Comparison of ENCODE assay signal across 8 mouse cellular contexts in the genomic region with DNA sequence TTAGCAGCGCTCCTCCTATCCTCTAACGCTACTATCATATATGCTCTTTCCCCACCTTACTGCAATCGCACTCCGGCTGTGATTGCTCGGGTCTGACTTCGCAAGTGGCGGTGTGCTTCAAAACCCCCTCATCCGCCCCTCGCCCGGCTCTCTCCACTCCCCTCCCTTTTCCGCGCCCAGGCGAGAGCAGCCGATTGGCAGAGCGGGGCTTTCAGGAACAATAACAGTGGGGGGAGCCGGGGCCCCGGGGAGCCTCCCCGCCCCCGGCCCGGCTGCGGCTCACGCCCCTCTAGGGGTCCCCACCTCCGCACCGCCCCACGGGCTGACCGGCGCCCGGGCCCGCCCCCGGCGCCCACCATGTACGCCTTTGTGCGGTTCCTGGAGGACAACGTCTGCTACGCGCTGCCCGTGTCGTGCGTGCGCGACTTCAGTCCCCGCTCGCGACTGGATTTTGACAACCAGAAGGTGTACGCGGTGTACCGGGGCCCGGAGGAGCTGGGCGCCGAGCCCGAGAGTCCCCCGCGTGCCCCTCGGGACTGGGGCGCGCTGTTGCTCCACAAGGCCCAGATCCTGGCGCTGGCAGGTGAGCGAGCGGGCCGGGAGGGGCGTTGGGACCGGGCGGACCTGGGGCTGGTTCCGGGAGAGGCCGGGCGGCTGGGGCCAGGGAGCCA. TPM values are rescaled to one million over a fixed set of nuclear protein-coding genes. Genes with fewer than 3 reads are reported as not detected.
DNase-seq lines count a peak whose midpoint lies in the region; ATAC-seq and TF ChIP-seq lines count a peak whose summit lies in the region.

A gene (plus strand): TSS at position 189 of the 671 bp plus-strand sequence.

- H3K27me3 ChIP-seq in cerebellum, adult 2 months (ENCODE audit: control insufficient read depth, insufficient read depth, low read length) = peaks cover 3% of the 10 kb centered on the region; the same call in 1 of the 2 replicates
- H3K27me3 ChIP-seq in embryonic facial prominence, embryonic 14.5 days (replicated peaks; ENCODE audit: control insufficient read depth, insufficient read depth, low read length) = no peaks in the 10 kb centered on the region
- H3K27me3 ChIP-seq in heart, embryonic 13.5 days (replicated peaks) = no peaks in the 10 kb centered on the region
- H3K27me3 ChIP-seq in kidney, embryonic 15.5 days = no peaks in the 10 kb centered on the region
- peaks cover 30% of the 10 kb centered on the region for H3K27me3 ChIP-seq in liver, embryonic 12.5 days (replicated peaks)
- no peaks in the 10 kb centered on the region for H3K27me3 ChIP-seq in splenic B cell, adult 2 months (ENCODE audit: control insufficient read depth, insufficient read depth, low read length, poor library complexity, severe bottlenecking)

- TF ChIP-seq POLR2A in cerebellum, adult 2 months (IDR thresholded peaks at IDR 0.05; ENCODE audit: borderline replicate concordance, insufficient read depth, low read length) = no peak

- H3K36me3 ChIP-seq in embryonic facial prominence, embryonic 14.5 days (ENCODE audit: control insufficient read depth, insufficient read depth, low read length) = peaks cover 20% of the 10 kb centered on the region
- peaks cover 24% of the 10 kb centered on the region for H3K36me3 ChIP-seq in heart, embryonic 13.5 days
- peaks cover 17% of the 10 kb centered on the region for H3K36me3 ChIP-seq in kidney, embryonic 15.5 days
- H3K36me3 ChIP-seq in liver, embryonic 12.5 days = no peaks in the 10 kb centered on the region
- H3K36me3 ChIP-seq in splenic B cell, adult 2 months (ENCODE audit: control insufficient read depth, insufficient read depth, low read length, poor library complexity, severe bottlenecking) = peaks cover 2% of the 10 kb centered on the region; the same call in 1 of the 2 replicates

- peak; percentile 8 to 17 for DNase-seq in cerebellum, adult 2 months
- no peak for DNase-seq in cerebellum, adult 8-10 months
- DNase-seq in embryonic facial prominence, embryonic 14.5 days (ENCODE audit: low spot score) = peak; percentile 96
- peak; percentile 12 to 67 for DNase-seq in natural killer cell, adult 2 months (ENCODE audit: low spot score in 2 of 2)
- DNase-seq in splenic B cell, adult 2 months (ENCODE audit: low read depth, low spot score) = peak; percentile 80

- TF ChIP-seq CTCF in cerebellum, adult 2 months (IDR thresholded peaks at IDR 0.05; ENCODE audit: borderline replicate concordance, insufficient read depth, low read depth, low read length) = no peak

- H3K4me2 ChIP-seq in embryonic facial prominence, embryonic 14.5 days (ENCODE audit: low read depth, low read length) = peak within 1 kb of the TSS; percentile 75
- H3K4me2 ChIP-seq in heart, embryonic 13.5 days = peak within 1 kb of the TSS; percentile 75
- H3K4me2 ChIP-seq in kidney, embryonic 15.5 days = peak within 1 kb of the TSS; percentile 73
- H3K4me2 ChIP-seq in liver, embryonic 12.5 days = peak within 1 kb of the TSS; percentile 71

- H3K27ac ChIP-seq in cerebellum, adult 2 months (ENCODE audit: insufficient read depth, low read length) = no peak within 1 kb of the TSS
- H3K27ac ChIP-seq in embryonic facial prominence, embryonic 14.5 days (replicated peaks; ENCODE audit: low read depth, low read length) = peak within 1 kb of the TSS; percentile 94
- H3K27ac ChIP-seq in heart, embryonic 13.5 days (replicated peaks) = peak within 1 kb of the TSS; percentile 74
- H3K27ac ChIP-seq in kidney, embryonic 15.5 days = peak within 1 kb of the TSS; percentile 88
- H3K27ac ChIP-seq in liver, embryonic 12.5 days = no peak within 1 kb of the TSS

- peak within 1 kb of the TSS; percentile 49 for H3K4me3 ChIP-seq in cerebellum, adult 2 months (replicated peaks; ENCODE audit: insufficient read depth, low read depth, low read length)
- peak within 1 kb of the TSS; percentile 89 for H3K4me3 ChIP-seq in embryonic facial prominence, embryonic 14.5 days (ENCODE audit: low read depth, low read length)
- peak within 1 kb of the TSS; percentile 71 for H3K4me3 ChIP-seq in heart, embryonic 13.5 days
- peak within 1 kb of the TSS; percentile 67 for H3K4me3 ChIP-seq in kidney, embryonic 15.5 days (replicated peaks)
- H3K4me3 ChIP-seq in liver, embryonic 12.5 days = peak within 1 kb of the TSS; percentile 61

- peak within 1 kb of the TSS; percentile 95 for H3K9ac ChIP-seq in embryonic facial prominence, embryonic 14.5 days (ENCODE audit: low read depth, low read length)
- peak within 1 kb of the TSS; percentile 88 for H3K9ac ChIP-seq in heart, embryonic 13.5 days
- H3K9ac ChIP-seq in kidney, embryonic 15.5 days = peak within 1 kb of the TSS; percentile 75
- peak within 1 kb of the TSS; percentile 48 for H3K9ac ChIP-seq in liver, embryonic 12.5 days

- H3K4me1 ChIP-seq in cerebellum, adult 2 months (ENCODE audit: control insufficient read depth, insufficient read depth, low read length) = no peaks in the 10 kb centered on the region
- H3K4me1 ChIP-seq in embryonic facial prominence, embryonic 14.5 days (ENCODE audit: control insufficient read depth, insufficient read depth, low read length) = peaks cover 27% of the 10 kb centered on the region
- peaks cover 30% of the 10 kb centered on the region for H3K4me1 ChIP-seq in heart, embryonic 13.5 days
- H3K4me1 ChIP-seq in kidney, embryonic 15.5 days = peaks cover 20% of the 10 kb centered on the region
- H3K4me1 ChIP-seq in liver, embryonic 12.5 days = no peaks in the 10 kb centered on the region

- WGBS in cerebellum, adult 2 months = 2% methylated on average over 66 of the region's 66 CpGs
- WGBS in embryonic facial prominence, embryonic 14.5 days = under 1% methylated on average over 20 of the region's 66 CpGs
- under 1% methylated on average over 64 of the region's 66 CpGs for WGBS in heart, embryonic 13.5 days
- WGBS in kidney, embryonic 15.5 days = under 1% methylated on average over 63 of the region's 66 CpGs
- WGBS in liver, embryonic 12.5 days (ENCODE audit: insufficient replicate concordance) = 1% methylated on average over 65 of the region's 66 CpGs

- H3K9me3 ChIP-seq in embryonic facial prominence, embryonic 14.5 days (ENCODE audit: control insufficient read depth, low read length) = no peaks in the 10 kb centered on the region
- H3K9me3 ChIP-seq in heart, embryonic 13.5 days = no peaks in the 10 kb centered on the region
- H3K9me3 ChIP-seq in kidney, embryonic 15.5 days (replicated peaks) = no peaks in the 10 kb centered on the region
- H3K9me3 ChIP-seq in liver, embryonic 12.5 days (replicated peaks) = no peaks in the 10 kb centered on the region

- ATAC-seq in embryonic facial prominence, embryonic 14.5 days (ENCODE audit: low read depth) = peak; percentile 96
- peak; percentile 85 for ATAC-seq in heart, embryonic 13.5 days (ENCODE audit: extremely low read depth, insufficient number of reproducible peaks, low FRiP score, low TSS enrichment)
- peak; percentile 97 for ATAC-seq in kidney, embryonic 15.5 days (replicated peaks; ENCODE audit: low FRiP score)
- peak; percentile 79 for ATAC-seq in liver, embryonic 12.5 days

RNA-seq across cellular contexts. Expression of the gene that starts here (rescaled TPM):
- polyA plus RNA-seq in cerebellum, adult 2 months (2012; rRNA removed) = 4.4 and 5.2 TPM in 2 replicates
- polyA plus RNA-seq in embryonic facial prominence, embryonic 14.5 days (2014; fragmentation: Nextera tagmentation; extraction: Ambion mirVana) = 63.6 and 68.5 TPM in 2 replicates
- polyA plus RNA-seq in heart, embryonic 13.5 days (2015; fragmentation: Nextera tagmentation; extraction: Ambion mirVana) = 16.6 and 18.3 TPM in 2 replicates
- 25.5 and 26.3 TPM in 2 replicates for polyA plus RNA-seq in kidney, embryonic 15.5 days (2015; fragmentation: Nextera tagmentation; extraction: Ambion mirVana)
- polyA plus RNA-seq in liver, embryonic 12.5 days (2016; fragmentation: Nextera tagmentation; extraction: Ambion mirVana) = 2.1 and 2.3 TPM in 2 replicates

Comparison
In these comparisons a context has a peak if more than half of its experiments do, and no peak if none do; other contexts are left out.
1. H3K27ac ChIP-seq: peak in embryonic facial prominence, embryonic 14.5 days (single experiment), heart, embryonic 13.5 days (single experiment) and kidney, embryonic 15.5 days (single experiment); none in cerebellum, adult 2 months (single experiment) and liver, embryonic 12.5 days (single experiment).
2. Peak in every context shown above with its lines, with median percentiles within 50 percentile points of each other: H3K4me3 ChIP-seq, ATAC-seq, H3K4me2 ChIP-seq and H3K9ac ChIP-seq.